Mouse (Mus musculus): ENCODE results near the gene Rbms3.

Rbms3 gene

DNA sequence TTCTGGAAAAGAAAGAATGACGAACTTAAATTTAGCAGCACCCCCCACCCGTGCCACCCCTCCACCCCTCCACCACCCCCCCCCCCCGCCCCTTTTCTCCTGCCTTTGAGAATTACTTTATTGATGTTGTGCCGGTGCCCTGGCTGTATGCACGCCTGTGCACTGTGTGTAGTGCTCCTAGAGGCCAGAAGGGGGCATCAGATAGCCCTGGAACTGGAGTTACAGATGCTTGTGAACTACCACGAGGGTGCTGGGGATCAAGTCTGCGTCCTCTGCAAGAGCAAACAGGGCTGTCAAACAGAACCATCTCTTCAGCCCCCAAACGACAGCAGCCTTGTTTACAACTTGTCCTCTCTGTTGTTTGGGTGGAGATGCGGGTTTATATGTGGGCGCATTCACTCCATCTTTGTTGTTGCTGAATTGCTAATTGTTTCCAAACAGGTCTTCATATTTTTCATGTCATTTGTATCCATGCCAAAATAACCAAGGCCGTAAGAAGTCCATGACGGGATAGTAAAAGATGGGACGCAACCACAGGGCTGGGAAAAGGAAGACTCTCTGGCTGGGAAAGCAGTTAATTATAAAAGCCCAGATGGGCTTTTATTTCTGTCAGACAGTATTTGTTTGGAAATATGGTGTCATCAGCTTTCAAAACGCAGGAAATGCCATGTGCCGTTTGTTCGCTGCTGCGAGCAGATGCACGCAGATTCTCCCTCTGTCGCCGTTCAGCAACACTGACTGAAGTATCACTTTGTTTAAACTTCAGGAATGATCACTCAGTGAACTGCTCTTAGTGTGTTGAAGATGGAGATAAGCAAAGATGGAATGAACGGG, 652.9 kb downstream of the Rbms3 start:
- no peak for DNase-seq (ENCODE audit: low spot score in 2 of 2)

DNA sequence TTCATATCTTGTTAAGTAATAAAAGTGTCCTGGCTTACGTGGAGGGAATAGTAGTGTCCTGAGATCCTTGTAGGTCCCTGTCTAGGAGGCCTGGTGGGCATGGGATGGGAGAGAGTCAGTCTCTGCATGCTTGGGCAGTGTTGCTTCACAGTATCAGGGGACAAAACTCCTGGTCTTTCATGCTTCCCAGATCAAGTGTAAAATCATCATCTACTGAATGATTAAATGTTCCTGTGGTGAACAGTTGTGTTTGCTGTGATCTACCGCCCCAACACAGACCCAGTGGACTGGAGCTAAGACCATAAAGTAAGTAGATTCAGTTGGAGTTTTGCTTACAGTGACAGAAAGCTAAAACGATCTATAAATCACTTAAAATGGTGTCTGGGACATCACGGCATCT, 654.4 kb downstream of the Rbms3 start:
- DNase-seq (ENCODE audit: low spot score in 2 of 2), result no peak

DNA sequence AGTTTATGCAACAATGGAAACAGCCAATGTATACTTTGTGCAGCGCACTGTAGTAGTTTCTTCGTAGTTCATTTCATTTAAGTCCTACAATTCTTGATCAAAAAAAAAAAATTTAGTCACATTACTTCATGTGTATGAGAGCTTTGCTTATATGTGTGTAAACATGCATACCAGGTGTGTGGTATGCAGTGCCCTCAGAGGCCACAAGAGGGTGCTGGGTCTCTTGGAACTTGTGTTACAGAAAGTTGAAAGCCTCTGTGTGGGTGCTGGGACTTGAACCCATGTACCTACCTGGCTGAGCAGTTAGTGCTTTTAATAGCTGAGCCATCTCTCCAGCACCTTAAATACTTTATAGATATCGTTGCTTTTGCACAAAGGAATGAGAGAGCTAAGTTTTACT, 655.6 kb downstream of the Rbms3 start:
- no peak for DNase-seq (ENCODE audit: low spot score in 2 of 2)

DNA sequence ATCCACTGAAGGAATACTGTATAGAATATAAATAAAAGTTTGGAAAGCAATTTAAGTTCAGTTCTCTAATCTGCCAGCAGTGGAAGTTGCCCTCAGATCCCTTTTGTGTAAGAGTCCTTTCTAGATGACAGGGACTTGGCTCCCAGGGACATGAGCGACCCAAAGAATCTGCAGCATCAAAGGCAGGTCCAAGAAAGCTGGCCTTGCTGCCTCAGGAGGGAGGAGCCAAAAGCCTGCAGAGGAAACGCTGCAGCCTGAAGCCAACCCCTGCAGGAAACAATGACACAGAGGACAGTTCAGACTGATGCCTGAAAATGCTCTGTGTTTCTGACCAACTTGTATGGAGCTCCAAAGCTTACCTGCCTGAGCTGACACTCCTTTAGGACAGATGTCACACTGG, 656.1 kb downstream of the Rbms3 start:
- no peak for DNase-seq (ENCODE audit: low spot score in 2 of 2)

DNA sequence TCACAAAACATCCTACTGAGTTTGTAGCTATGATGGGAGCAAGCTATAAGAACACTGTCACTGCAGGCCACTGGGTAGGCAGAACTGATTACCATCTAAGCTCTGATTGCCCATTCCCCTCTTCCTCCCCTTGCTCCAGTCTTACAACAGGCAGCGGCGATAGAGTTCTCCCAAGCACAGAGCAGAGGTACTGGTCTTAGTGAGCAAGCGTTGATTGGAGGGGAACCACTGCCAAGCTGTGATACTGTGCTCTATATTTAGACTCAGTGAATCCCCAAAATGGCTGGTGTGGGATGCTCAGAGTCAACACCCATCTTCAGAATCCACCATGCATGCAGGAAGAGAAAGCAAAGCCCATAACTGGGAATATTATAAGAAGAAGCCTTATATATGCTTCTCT, 662.4 kb downstream of the Rbms3 start:
- no peak for DNase-seq (ENCODE audit: low spot score in 2 of 2)

DNA sequence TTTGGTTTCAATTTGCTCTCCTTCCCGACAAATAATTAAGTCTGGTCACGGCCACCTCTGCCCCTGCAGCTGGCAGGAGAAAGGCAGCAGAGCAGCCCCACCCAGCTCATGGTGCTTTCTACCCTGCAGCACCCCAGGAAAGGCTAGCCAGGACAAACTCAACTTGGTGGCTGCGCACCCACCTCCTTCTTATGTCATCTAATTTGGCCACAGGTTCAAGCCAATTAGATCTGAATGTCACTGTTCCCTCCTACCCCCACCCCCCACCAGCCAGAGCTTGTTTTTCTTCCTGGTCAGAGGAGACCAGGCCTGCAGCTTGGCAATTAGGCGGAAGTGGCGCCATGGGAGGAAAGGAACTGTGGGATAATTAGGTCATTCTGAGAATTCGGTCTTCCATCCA, 664.0 kb downstream of the Rbms3 start:
- no peak for DNase-seq (ENCODE audit: low spot score in 2 of 2)

DNA sequence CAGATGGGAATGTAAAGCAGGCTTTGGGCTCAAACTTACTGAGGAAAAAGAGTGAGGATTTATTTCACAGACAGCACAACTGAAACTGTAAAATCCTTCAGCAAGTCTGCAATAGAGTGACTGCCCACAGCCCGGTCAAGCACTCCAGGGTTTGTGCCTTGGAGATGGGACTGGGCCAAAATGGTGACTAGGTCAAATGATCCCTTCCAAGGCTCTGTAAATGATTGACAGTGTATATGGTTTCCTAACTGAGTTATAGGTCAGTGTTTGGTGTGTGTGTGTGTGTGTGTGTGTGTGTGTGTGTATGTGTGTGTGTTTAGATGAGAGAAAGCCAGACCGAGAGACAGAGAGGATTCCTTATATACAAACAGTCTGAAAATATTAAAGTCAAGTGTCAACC, 673.6 kb downstream of the Rbms3 start:
- no peak for DNase-seq (ENCODE audit: low spot score in 2 of 2)

DNA sequence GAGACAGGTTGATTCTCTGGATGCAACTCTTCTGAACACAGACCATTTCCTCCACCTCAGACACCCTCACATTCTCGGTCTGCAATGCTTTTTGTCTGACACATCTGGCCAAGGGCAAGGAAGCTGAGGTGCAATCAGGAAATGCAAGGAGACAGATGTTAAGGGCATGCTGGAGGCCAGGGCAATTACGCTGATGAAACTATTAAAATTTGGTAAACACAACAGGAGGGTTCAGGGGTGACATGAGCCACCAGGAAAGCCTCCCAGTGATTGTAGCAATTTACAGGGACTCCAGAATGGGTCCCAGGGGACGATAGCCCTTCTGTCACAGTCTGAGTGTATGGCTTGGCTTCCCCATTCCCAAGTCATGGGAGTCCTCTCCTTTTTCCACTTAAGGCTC, 681.5 kb downstream of the Rbms3 start:
- DNase-seq (ENCODE audit: low spot score in 2 of 2), result no peak

DNA sequence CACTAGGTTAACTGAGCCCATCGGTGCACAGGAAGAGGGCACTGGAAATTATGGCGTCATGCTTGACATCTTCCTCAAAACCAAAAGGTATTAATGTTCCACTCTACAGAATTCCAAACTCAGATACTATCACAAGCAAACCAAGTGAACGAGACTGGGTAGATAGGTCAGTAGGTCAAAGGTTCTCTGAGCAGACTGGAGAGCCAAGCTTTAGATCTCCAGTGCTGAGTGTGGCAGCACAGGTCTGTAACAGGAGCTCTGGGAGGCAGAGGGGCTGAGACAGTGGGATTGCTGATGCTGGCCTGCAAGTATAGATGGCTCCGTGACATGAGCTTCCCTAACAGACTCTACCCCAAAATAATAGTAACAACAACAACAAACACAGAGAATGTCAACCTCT, 682.3 kb downstream of the Rbms3 start:
- DNase-seq (ENCODE audit: low spot score in 2 of 2), result no peak

DNA sequence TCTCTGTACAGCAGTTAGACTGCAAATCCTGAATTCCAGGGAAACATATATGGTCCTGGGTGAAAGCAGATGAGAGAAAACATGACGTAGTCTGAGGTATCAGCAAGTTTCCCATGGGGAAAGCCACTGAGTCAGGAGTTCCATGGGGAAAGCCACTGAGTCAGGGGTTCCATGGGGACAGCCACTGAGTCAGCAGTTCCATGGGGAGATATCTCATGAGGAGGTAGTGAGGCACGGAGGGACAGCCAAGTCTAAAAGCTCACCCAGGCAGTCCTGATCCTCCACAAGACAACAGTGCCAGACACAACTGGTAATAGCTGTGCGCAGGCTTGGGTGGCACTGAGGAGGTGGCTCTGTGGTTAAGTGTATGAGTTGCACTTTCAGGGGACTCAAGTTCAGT, 682.9 kb downstream of the Rbms3 start:
- no peak for DNase-seq (ENCODE audit: low spot score in 2 of 2)

DNA sequence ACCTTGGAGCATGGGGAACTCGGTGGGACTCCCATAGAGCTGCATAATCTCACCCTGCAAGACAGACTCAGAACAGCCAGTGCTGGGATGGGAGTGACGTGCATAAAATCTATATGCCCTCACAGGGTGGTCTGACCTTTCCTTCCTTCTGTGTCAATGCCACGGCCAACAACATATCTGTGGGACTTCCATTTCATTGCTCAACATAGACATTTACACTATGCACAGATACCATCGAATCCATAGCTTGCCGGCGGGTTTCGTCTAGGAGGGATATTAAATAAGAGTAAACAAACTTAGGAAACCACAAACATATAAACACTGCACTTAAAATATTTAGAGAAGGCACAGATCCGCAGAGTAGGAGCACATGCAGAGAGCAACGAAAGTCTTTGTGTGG, 684.0 kb downstream of the Rbms3 start:
- no peak for DNase-seq (ENCODE audit: low spot score in 2 of 2)

DNA sequence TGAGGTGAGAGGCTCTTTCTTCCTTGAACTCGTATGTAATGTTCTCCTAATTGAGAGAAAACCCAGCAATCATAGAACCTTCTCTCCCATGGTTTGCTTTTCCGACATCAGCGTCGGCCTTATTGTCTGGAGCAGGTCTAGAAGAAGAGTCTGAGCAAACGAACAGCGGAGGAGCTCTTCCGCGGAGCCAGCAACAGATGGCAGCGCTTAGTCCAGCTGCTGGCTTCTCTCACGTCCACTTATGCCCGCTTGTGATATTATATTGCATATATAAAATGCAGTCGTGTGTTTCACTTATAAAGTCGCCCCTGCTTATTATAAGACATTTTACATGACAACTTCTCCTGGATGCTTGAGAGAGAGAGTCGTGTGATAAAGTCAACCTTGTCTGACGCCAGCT, 685.8 kb downstream of the Rbms3 start:
- DNase-seq (ENCODE audit: low spot score in 2 of 2), result no peak

DNA sequence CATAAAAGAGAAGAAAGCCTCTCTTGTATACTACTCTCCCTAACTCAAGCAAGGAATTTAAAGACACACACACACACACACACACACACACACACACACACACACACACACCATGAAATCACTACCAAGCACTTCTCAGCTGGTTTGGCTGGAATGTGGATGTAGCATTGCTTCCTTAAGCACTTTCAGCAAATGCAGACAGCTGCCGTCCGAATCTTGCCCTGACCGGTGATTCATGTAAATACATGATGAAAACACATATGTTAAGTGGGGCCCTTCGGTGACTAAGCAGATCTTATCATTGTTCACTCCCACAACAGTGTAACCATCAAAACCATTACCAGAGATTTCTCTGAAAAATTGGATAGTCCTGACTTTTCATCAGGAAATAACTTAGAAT, 688.6 kb downstream of the Rbms3 start:
- no peak for DNase-seq (ENCODE audit: low spot score in 2 of 2)

DNA sequence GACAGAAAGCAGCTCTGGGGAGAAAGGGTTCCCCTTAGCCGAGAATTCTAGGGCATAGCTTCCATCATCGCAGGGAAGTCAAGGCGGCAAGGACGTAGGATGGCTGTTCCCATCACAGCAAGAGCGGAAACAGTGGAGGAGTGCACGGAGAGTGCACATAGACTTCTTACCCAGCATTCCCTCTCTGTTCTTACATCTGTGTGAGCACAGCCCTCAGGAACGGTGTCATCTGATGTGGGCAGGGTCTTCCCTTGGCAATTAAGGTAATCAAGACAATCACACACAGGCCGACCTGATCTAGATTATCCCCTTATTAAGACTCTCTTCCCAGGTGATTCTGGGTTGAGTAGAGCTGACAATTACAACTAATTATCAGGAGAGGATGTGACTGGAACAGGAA, 689.0 kb downstream of the Rbms3 start:
- DNase-seq (ENCODE audit: low spot score in 2 of 2), result no peak

DNA sequence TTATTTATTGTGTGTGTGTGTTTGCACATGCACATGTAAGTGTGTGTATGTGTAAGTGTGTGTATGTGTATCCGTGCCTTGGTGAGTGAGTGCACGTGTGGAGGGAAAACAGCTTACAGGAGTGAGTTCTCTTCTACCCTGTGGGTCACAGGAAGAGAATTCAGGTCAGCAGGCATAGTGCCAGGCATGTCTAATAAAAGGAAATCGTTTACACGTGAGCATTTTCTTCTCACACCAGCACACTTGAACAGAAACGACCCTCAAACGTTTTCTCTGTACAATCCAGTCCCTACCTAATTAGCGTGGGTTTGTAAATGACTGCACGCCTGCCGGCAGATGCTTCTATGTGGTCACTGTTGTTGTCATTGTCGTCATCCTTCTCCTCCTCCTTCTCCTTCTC, 701.4 kb downstream of the Rbms3 start:
- DNase-seq (ENCODE audit: low spot score in 2 of 2), result no peak

DNA sequence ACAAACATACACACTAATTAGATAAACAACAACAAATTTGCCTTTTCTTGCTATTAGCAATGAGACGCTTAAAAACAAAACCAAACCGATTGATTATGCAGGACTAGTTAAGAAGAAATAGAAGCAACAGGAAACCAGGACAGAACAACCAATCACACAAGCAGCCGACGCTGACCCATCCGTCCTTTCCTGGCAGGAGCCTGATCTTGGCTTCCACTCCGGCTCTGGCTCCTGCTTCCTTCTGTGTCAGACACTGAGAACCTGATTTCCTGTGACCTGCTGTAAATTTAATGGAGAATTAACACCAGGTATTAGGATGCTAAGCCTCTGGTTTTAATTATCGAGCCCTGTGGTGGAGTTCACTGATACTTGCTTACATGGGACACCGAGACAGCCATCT, 706.6 kb downstream of the Rbms3 start:
- no peak for DNase-seq (ENCODE audit: low spot score in 2 of 2)

DNA sequence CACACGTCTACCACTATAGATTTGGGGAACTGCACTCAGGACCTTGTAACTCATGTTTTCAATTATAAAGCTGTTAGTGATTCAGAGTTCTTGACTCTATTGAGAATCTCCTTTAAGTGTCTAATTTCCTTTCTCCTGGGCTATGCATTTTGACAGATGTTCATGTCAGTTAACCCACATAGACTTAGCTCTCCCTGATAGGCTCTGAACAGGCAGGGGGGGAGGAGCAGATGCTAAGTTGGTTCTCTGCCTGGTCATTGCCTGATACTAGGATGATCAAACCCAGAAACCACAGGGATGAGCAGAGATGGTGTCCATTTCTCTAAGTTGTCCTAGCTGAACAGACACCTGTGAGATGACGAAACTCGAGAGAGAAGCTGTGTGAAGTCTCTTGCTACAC, 707.2 kb downstream of the Rbms3 start:
- DNase-seq (ENCODE audit: low spot score in 2 of 2), result no peak

DNA sequence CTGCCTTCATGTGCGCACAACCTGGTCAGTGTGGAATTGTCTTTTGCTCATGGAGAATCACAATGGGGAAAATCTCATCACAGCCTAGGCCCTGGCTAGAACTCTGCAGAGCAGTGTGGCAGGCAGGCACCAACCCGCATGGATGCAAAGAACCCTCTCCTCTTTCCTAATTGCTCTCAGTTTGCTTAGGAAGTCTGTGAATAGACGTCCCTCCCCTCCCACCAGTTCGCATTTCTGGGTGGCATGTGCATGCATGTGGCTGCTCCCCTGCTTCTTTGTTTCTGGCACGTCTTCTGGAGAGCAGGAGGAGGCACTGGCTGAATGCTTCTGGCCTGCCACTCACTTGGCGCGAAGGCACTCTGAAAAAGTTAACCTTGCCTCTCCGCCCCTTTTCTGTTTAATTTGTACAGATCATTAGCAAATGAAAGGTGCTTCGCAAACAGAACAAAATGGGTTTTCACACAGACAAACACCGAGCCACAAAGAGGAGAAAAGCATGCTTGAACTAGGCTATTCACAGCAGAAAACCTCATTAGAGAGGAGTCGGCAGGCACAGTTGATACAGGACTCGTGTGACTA, 710.2 kb downstream of the Rbms3 start:
- DNase-seq (ENCODE audit: low spot score in 2 of 2), result no peak

DNA sequence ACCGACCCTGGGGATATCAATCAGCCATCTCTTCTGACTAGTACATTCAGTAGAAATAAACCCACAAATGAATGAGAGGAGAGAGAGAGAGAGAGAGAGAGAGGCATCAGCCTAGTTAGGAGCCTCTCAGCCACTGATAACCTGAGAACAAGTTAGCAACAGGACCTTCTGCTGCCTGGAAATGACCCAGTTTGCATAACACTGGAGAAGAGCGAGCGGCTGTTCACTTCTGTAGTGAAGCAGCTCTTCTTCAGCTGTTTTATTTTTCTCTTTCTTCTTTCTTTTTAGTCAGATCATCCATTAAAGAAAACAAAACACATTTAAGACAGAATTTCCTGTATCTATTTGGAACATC, 717.2 kb downstream of the Rbms3 start:
- no peak for DNase-seq (ENCODE audit: low spot score in 2 of 2)

DNA sequence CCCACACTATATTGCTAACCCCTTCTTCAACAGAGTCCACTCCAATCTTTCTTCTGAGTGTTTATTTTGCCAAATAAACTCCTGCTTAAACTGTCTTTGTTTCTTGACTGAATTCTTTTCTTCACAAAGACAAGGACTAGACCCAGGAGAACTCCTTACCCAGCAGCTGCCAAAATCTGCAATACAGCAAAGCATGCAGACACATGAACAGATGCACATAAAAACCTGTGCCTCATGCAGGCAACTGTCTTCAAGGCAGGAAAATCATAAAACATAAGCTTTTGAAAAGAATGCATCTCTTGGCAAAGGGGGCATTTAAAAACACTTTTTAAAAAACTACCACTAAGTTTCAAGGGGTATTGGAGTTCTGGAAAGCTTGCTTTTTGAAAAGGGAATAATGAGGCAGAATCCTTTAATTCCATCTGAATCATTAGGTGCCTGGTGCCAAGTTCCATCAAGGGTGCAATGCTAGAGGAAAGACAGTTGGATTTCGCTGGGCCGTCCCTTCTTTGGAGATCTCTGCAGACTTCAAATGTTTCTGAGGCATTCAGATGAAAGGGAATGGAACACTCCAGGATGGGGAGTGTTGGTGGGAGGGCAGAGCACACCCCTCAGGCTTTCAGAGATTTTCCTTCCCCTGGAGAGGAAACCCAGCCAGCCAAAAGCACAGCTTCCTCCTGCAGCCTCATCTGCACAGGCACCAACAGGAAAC, 717.8 kb downstream of the Rbms3 start:
- no peak for DNase-seq (ENCODE audit: low spot score in 2 of 2)

DNA sequence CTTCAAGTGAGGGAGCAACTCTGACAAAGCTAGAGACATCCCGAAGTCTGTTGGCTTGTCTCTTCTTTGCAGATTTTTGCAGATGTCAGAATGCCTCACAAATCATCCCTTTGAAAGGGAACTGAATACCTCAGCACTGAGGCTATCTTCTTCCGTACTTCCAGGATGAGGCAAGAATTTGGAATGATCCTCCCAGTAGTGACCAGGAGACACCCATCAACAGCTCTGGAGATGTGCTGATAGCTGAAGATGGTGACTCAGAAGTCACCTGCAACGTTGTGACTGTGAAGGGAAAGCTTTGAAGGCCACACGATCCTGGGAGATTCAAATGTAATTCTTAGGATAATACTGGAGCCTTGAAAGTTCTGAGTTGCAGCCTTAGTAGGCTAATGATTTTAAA, 720.2 kb downstream of the Rbms3 start:
- no peak for DNase-seq (ENCODE audit: low spot score in 2 of 2)

DNA sequence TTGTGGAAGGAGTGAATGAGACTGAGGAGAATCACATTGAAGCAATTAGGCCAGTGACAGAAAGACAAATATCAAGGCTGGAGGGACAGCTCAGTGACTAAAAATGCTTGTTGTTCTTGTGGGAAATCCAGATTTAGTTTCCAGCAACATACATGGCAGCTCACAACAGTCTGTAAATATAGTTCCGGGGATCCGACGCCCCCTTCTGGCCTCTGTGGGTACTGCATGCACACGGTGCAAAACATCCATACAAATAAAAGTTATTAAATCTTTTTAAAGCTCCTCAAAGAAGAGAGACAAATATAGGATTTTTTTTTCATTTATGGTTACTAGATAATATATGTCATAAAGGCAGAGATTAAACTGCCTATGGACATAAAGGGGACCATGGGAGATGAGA, 722.8 kb downstream of the Rbms3 start:
- DNase-seq (ENCODE audit: low spot score in 2 of 2), result no peak

DNA sequence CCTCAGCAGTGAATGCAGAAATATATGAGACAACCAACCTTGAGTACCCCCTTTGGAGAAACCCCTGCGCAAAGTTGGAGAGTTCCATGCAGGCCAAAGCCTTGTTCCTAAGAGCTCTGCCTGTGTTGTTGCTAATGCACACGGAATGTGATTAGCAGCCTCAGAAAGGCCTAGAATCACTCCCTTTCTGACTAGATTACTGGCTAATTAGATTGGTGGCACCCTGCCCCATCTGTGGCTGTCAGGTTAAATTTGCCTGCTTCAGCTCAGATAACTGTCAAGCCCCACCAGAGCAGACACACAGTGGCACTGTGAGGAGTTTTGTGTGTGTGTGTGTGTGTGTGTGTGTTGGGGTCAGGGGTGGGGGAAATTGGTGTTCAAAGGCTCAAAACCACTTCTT, 724.1 kb downstream of the Rbms3 start:
- no peak for DNase-seq (ENCODE audit: low spot score in 2 of 2)

Data from frontal cortex, postnatal 25 days (tissue).